Mouse (Mus musculus) heart, embryonic 12.5 days (tissue): ENCODE results near the gene Rfx7. TPM values are rescaled to one million over a fixed set of nuclear protein-coding genes. Genes with fewer than 3 reads are reported as not detected.

Experiments
- ATAC-seq: fragments of 200-750 bp; cut with Nextera tagmentation; 2 replicates; pipeline ENCODE4 v1.8.0; 2017; ENCODE audit warnings: moderate TSS enrichment, moderate library complexity; ENCODE audit not compliant: insufficient number of reproducible peaks, low FRiP score
- H3K27ac ChIP-seq: fragments of 300-500 bp; sonication (generic); 2 replicates; pipeline ENCODE4 v1.5.1; 2016; ENCODE audit warnings: mild to moderate bottlenecking, moderate library complexity; ENCODE audit not compliant: poor library complexity, severe bottlenecking
- H3K27me3 ChIP-seq: fragments of 300-500 bp; sonication (generic); replicated peaks from 2 replicates; pipeline ENCODE4 v1.6.1; 2016; ENCODE audit warnings: mild to moderate bottlenecking, moderate library complexity
- H3K36me3 ChIP-seq: fragments of 300-500 bp; sonication (generic); 2 replicates; pipeline ENCODE4 v1.6.1; 2016; ENCODE audit warnings: mild to moderate bottlenecking, moderate library complexity
- H3K4me1 ChIP-seq: fragments of 300-500 bp; sonication (generic); replicated peaks from 2 replicates; pipeline ENCODE4 v1.6.1; 2016; ENCODE audit warnings: mild to moderate bottlenecking
- H3K4me2 ChIP-seq: fragments of 300-500 bp; sonication (generic); 2 replicates; pipeline ENCODE4 v1.6.1; 2016; ENCODE audit warnings: mild to moderate bottlenecking, moderate library complexity
- H3K4me3 ChIP-seq: fragments of 300-500 bp; sonication (generic); 2 replicates; pipeline ENCODE4 v1.5.1; 2016; ENCODE audit warnings: mild to moderate bottlenecking
- H3K9ac ChIP-seq: fragments of 300-500 bp; sonication (generic); 2 replicates; pipeline ENCODE4 v1.6.1; 2016; ENCODE audit warnings: mild to moderate bottlenecking, moderate library complexity
- H3K9me3 ChIP-seq: fragments of 300-500 bp; sonication (generic); replicated peaks from 2 replicates; pipeline ENCODE4 v1.6.1; 2016; ENCODE audit warnings: mild to moderate bottlenecking, moderate library complexity
- WGBS: fragments of 180-500 bp; shearing (Covaris S2); methylation state at CpG from one replicate; pipeline ENCODE4 v1.1.7; 2016; 5-methylcytosine and 5-hydroxymethylcytosine counted together
- polyA plus RNA-seq: library from polyadenylated mRNA; unstranded; fragments of >200 nt; fragmentation: Nextera tagmentation; extraction: Ambion mirVana; gene quantifications from 2 replicates; pipeline ENCODE4 v1.2.1, GENCODE M21; 2016

The Rfx7 gene
- polyA plus RNA-seq, 1 experiment from 2014 or later = 10.8 TPM

DNA sequence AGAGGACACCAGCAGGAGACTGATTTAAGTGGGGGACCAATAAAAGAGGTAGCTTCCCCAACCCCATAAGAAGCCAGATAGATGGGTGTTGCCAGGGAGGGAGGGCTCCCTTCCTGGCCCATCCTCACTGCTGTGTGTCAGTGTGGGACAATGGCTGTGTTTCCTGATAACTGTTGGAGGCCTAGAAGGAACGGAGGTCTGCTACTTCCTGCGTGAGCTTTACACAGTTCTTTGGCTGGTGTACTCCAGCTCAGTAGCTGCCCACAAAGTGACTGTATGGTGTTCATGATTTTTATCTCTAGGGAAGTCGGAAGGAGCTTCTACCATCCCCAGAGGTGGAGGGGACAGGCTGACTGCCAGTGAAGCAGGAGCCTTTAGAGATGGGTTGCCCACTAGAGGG, 124.9 kb downstream of the Rfx7 start:
- Histone ChIP-seq H3K4me2 (no peak overlapping the region), H3K4me1 (peaks cover 41% of the 10 kb centered on the region), H3K4me3 (no peak overlapping the region), H3K27ac (no peak overlapping the region), H3K27me3 (no peaks in the 10 kb centered on the region), H3K36me3 (no peaks in the 10 kb centered on the region), H3K9me3 (no peaks in the 10 kb centered on the region), H3K9ac (no peak overlapping the region)
- 39% methylated on average over 3 of the region's 3 CpGs for WGBS
- no peak for ATAC-seq

DNA sequence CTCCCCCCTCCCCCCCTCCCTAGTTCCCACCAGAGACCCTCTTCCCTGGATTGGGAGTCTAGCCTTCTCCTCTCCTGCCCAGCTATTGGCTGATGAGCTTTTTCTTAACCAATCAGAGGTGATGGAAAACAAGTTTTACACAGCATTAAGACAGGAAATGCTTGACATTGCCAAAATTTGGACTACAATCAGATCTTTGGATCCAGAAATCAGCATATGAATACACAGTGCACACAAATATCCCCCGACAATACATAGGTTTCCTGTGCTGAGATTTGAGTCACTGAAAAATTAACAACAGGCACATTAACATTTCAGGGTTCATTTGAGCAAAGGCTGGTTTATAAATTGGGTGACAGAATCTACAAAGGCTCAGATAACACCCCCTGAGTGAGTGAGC, 125.7 kb downstream of the Rfx7 start:
- no peaks in the 10 kb centered on the region for H3K9me3 ChIP-seq
- no peak overlapping the region for H3K4me3 ChIP-seq
- ATAC-seq = no peak
- no peak overlapping the region for H3K27ac ChIP-seq
- no peaks in the 10 kb centered on the region for H3K36me3 ChIP-seq
- WGBS = 84% methylated on average over 1 of the region's 1 CpGs
- no peak overlapping the region for H3K9ac ChIP-seq
- H3K4me1 ChIP-seq = peaks cover 33% of the 10 kb centered on the region
- H3K4me2 ChIP-seq = no peak overlapping the region
- no peaks in the 10 kb centered on the region for H3K27me3 ChIP-seq

DNA sequence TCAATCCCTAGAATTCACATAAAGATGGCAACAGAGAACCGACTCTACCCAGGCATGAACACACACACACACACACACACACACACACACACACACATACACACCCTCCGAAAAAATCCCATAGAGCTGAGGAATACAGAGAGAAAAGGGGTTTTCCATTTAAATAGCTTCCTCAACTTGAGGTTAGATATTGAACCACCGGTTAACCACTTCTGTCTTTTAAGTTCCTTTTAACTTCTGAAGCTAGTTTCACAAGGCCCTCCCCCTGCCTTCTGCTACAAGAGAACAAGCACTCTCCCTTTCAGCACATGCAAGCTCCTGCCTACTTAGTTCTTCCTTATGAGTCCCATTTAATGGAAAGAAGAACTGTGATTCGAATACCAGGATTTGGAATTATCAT, 128.1 kb downstream of the Rfx7 start:
- no peak for ATAC-seq
- Histone ChIP-seq H3K4me2 (no peak overlapping the region), H3K4me3 (no peak overlapping the region), H3K27ac (no peak overlapping the region), H3K9me3 (no peaks in the 10 kb centered on the region), H3K9ac (no peak overlapping the region), H3K4me1 (peaks cover 33% of the 10 kb centered on the region), H3K27me3 (no peaks in the 10 kb centered on the region), H3K36me3 (peaks cover 14% of the 10 kb centered on the region)
- WGBS = 73% methylated on average over 4 of the region's 4 CpGs

DNA sequence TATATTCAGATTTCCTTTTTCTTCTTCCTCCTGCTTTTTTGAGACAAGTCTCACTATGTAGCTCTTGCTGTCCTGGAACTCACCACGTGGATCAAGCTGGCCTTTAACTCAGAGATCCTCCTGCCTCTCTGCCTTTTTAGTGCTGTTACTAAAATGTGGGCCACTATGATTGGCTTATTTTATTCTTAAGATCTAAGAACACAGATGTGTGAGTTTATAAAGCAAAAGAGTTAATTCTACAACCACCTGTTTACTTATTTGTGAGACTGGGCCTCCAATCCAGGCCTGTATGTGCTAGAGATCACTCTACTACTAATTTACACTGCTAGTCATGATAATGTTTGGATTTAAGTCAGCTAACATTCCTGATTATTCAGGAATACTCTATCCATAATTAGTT, 128.9 kb downstream of the Rfx7 start:
- no peaks in the 10 kb centered on the region for H3K9me3 ChIP-seq
- H3K36me3 ChIP-seq = peaks cover 22% of the 10 kb centered on the region
- H3K9ac ChIP-seq = no peak overlapping the region
- H3K27ac ChIP-seq = peak overlapping the region; percentile 63
- 59% methylated on average over 1 of the region's 1 CpGs for WGBS
- no peak overlapping the region for H3K4me2 ChIP-seq
- H3K27me3 ChIP-seq = no peaks in the 10 kb centered on the region
- H3K4me3 ChIP-seq = no peak overlapping the region
- ATAC-seq = no peak
- H3K4me1 ChIP-seq = peaks cover 32% of the 10 kb centered on the region

- Histone ChIP-seq H3K4me3 (peak overlapping the region; percentile 100), H3K27me3 (no peaks in the 10 kb centered on the region), H3K9me3 (no peaks in the 10 kb centered on the region), H3K9ac (peak overlapping the region; percentile 100), H3K27ac (peak overlapping the region; percentile 100), H3K4me2 (peak overlapping the region; percentile 99), H3K4me1 (peaks cover 30% of the 10 kb centered on the region), H3K36me3 (peaks cover 26% of the 10 kb centered on the region)
- under 1% methylated on average over 13 of the region's 13 CpGs for WGBS
- ATAC-seq = no peak
Observed at GRCm38 (mm10) chr9:72661561-72661894, 129.5 kb downstream of the Rfx7 start.

- peak; percentile 94 for ATAC-seq
- peak within 1 kb of the TSS; percentile 99 for H3K4me2 ChIP-seq
- peak within 1 kb of the TSS; percentile 100 for H3K27ac ChIP-seq
- H3K36me3 ChIP-seq = peaks cover 32% of the 10 kb centered on the region
- WGBS = 1% methylated on average over 73 of the region's 83 CpGs
- H3K4me3 ChIP-seq = peak within 1 kb of the TSS; percentile 100
- no peaks in the 10 kb centered on the region for H3K9me3 ChIP-seq
- H3K4me1 ChIP-seq = peaks cover 30% of the 10 kb centered on the region
- H3K9ac ChIP-seq = peak within 1 kb of the TSS; percentile 100
- no peaks in the 10 kb centered on the region for H3K27me3 ChIP-seq
Observed at GRCm38 (mm10) chr9:72661895-72662661, 130.0 kb downstream of the Rfx7 start, which contains the start of gene Nedd4. TSS of gene Nedd4 (plus strand) at chr9:72662346.

GRCm38 (mm10) chr9:72662691-72663533, 130.9 kb downstream of the Rfx7 start:
- H3K4me1 ChIP-seq = peaks cover 35% of the 10 kb centered on the region
- 1% methylated on average over 54 of the region's 55 CpGs for WGBS
- peak overlapping the region; percentile 100 for H3K9ac ChIP-seq
- H3K27ac ChIP-seq = peak overlapping the region; percentile 100
- H3K9me3 ChIP-seq = no peaks in the 10 kb centered on the region
- ATAC-seq = peak; percentile 75
- peak overlapping the region; percentile 100 for H3K4me3 ChIP-seq
- no peaks in the 10 kb centered on the region for H3K27me3 ChIP-seq
- peaks cover 38% of the 10 kb centered on the region for H3K36me3 ChIP-seq
- peak overlapping the region; percentile 99 for H3K4me2 ChIP-seq

- Histone ChIP-seq H3K9me3 (no peaks in the 10 kb centered on the region), H3K4me1 (peaks cover 35% of the 10 kb centered on the region), H3K9ac (peak overlapping the region; percentile 100), H3K36me3 (peaks cover 38% of the 10 kb centered on the region), H3K27ac (peak overlapping the region; percentile 100), H3K4me2 (peak overlapping the region; percentile 99), H3K4me3 (peak overlapping the region; percentile 100), H3K27me3 (no peaks in the 10 kb centered on the region)
- WGBS = 8% methylated on average over 10 of the region's 10 CpGs
- no peak for ATAC-seq
Observed at GRCm38 (mm10) chr9:72663534-72663918, 131.5 kb downstream of the Rfx7 start.

DNA sequence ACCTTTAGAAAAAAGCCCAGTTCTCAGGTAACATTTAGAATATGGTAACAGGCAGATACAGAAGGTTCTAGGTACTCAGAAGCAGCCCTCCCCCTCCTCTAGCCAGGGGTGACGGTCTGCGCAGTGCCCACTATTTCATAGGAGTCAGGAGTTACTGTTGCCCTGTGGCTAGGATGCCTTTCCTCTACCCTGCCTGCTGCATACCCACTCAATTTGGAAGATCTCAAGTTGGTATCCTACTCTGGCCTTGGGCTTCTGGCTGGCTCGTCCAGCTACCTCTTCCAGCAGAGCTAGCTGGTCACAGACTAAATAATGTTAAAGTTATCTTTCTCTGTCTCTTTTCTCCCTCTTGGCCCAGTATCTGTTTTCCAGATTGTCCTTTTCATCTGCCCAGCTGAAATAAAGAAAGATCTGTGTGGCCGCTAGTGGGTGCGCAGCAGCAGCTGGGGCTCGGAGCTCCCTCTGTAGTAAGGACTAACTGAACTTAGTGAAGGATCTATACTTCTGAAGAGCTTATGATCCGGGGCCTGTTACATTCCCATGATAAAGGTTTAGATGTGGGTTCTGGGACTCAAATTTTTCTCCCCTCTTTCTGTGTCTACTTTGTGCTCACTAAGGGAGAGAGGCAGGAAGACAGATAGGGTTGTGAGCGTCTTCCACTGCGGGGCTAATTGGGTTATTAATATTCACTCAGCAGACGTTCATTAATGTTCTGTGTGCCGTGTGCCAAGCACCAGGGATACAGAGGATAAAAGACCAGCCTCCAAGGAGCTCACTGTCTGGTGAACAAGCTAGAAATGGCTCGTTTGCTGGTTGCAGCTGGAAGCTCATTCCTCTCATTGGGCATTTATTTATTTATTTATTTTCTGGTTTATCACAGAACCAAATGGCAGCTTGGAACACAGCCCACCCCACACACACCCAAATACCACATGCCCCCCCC, 132.6 kb downstream of the Rfx7 start:
- Histone ChIP-seq H3K9ac (peak overlapping the region; percentile 100), H3K27ac (peak overlapping the region; percentile 79), H3K4me1 (peaks cover 43% of the 10 kb centered on the region), H3K4me2 (peak overlapping the region; percentile 99), H3K4me3 (peak overlapping the region; percentile 100), H3K9me3 (no peaks in the 10 kb centered on the region), H3K36me3 (peaks cover 48% of the 10 kb centered on the region), H3K27me3 (no peaks in the 10 kb centered on the region)
- no peak for ATAC-seq
- 56% methylated on average over 12 of the region's 12 CpGs for WGBS

DNA sequence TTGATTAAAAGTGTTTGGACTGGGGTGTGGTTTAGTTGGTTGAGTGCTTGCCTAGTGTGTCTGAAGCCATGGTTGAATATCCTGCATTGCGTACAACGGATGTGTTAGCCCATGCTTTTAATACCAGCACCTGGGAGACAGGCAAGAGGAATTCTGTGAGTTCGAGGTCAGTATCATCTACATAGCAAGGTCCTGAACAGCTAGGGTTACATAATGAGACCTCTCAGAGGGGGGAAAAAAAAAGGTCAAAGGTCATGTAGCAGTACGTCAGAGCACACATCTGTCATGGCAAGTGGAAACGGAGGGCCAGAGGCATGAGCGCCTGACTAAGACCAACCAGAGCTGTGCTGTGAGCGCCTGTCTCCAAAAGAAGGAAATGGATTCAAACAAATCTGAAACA, 133.5 kb downstream of the Rfx7 start:
- H3K36me3 ChIP-seq = peaks cover 56% of the 10 kb centered on the region
- peak overlapping the region; percentile 79 for H3K27ac ChIP-seq

More for the DNA sequence above, 133.5 kb downstream of the Rfx7 start:
- H3K9me3 ChIP-seq = no peaks in the 10 kb centered on the region
- H3K4me2 ChIP-seq = peak overlapping the region; percentile 99
- ATAC-seq = no peak
- H3K27me3 ChIP-seq = no peaks in the 10 kb centered on the region
- peak overlapping the region; percentile 100 for H3K9ac ChIP-seq
- peak overlapping the region; percentile 100 for H3K4me3 ChIP-seq
- H3K4me1 ChIP-seq = peaks cover 49% of the 10 kb centered on the region
- WGBS = 57% methylated on average over 7 of the region's 7 CpGs
